Mouse (Mus musculus): Measurements from ENCODE around the gene Sync.

GRCm38 (mm10) chr4:129282786-129283185 is 4.6 kb upstream of the Sync start:
- no peak for TF ChIP-seq POLR2A (IDR thresholded peaks at IDR 0.05; ENCODE audit: insufficient read depth, low read length)
- no peak for TF ChIP-seq CTCF (IDR thresholded peaks at IDR 0.05; ENCODE audit: low read depth, low read length)
- no peak for TF ChIP-seq EP300 (IDR thresholded peaks at IDR 0.05; ENCODE audit: insufficient read depth, low read depth, low read length)
